Mouse (Mus musculus): ENCODE results near the gene Batf. TPM values are rescaled to one million over a fixed set of nuclear protein-coding genes. Genes with fewer than 3 reads are reported as not detected.

The Batf gene
- polyA plus RNA-seq, 1 experiment from 2014 or later = 0.68 TPM

GRCm38 (mm10) chr12:85705831-85706530 lies 19.5 kb downstream of the Batf start:
- ATAC-seq (ENCODE audit: low FRiP score, low TSS enrichment) (no peak), DNase-seq (peak; percentile 23)
- Histone ChIP-seq H3K9me3 (ENCODE audit: control insufficient read depth, low read length) (no peaks in the 10 kb centered on the region), H3K4me1 (ENCODE audit: control insufficient read depth, insufficient read depth, low read length) (peaks cover 10% of the 10 kb centered on the region; the same call in 1 of the 2 replicates), H3K27me3 (ENCODE audit: control insufficient read depth, insufficient read depth, low read length) (peaks cover 6% of the 10 kb centered on the region; the same call in 1 of the 2 replicates), H3K9ac (replicated peaks; ENCODE audit: low read length) (peak overlapping the region; percentile 23; the same call in 1 of the 2 replicates), H3K27ac (replicated peaks; ENCODE audit: low read depth, low read length) (no peak overlapping the region), H3K4me2 (ENCODE audit: low read length) (peak overlapping the region; percentile 50), H3K36me3 (ENCODE audit: control insufficient read depth, insufficient read depth, low read length) (no peaks in the 10 kb centered on the region), H3K4me3 (replicated peaks; ENCODE audit: low read depth, low read length) (peak overlapping the region; percentile 22; the same call in 1 of the 2 replicates)
- WGBS = 24% methylated on average over 17 of the region's 17 CpGs

- no peak overlapping the region for H3K4me2 ChIP-seq (ENCODE audit: low read length)
- ATAC-seq (ENCODE audit: low FRiP score, low TSS enrichment) (no peak), DNase-seq (no peak)
- H3K9ac ChIP-seq (replicated peaks; ENCODE audit: low read length) = no peak overlapping the region
- 92% methylated on average over 4 of the region's 4 CpGs for WGBS
- H3K27me3 ChIP-seq (ENCODE audit: control insufficient read depth, insufficient read depth, low read length) = peaks cover 6% of the 10 kb centered on the region; the same call in 1 of the 2 replicates
- no peak overlapping the region for H3K27ac ChIP-seq (replicated peaks; ENCODE audit: low read depth, low read length)
- H3K4me3 ChIP-seq (replicated peaks; ENCODE audit: low read depth, low read length) = no peak overlapping the region
- no peaks in the 10 kb centered on the region for H3K36me3 ChIP-seq (ENCODE audit: control insufficient read depth, insufficient read depth, low read length)
- H3K4me1 ChIP-seq (ENCODE audit: control insufficient read depth, insufficient read depth, low read length) = peaks cover 10% of the 10 kb centered on the region; the same call in 1 of the 2 replicates
- H3K9me3 ChIP-seq (ENCODE audit: control insufficient read depth, low read length) = no peaks in the 10 kb centered on the region
Measured at GRCm38 (mm10) chr12:85706906-85707305, 20.4 kb downstream of the Batf start.

GRCm38 (mm10) chr12:85707391-85707790 lies 20.9 kb downstream of the Batf start:
- Histone ChIP-seq H3K4me1 (ENCODE audit: control insufficient read depth, insufficient read depth, low read length) (peaks cover 10% of the 10 kb centered on the region; the same call in 1 of the 2 replicates), H3K4me3 (replicated peaks; ENCODE audit: low read depth, low read length) (no peak overlapping the region), H3K27ac (replicated peaks; ENCODE audit: low read depth, low read length) (no peak overlapping the region), H3K36me3 (ENCODE audit: control insufficient read depth, insufficient read depth, low read length) (no peaks in the 10 kb centered on the region), H3K9me3 (ENCODE audit: control insufficient read depth, low read length) (no peaks in the 10 kb centered on the region), H3K9ac (replicated peaks; ENCODE audit: low read length) (no peak overlapping the region), H3K27me3 (ENCODE audit: control insufficient read depth, insufficient read depth, low read length) (peaks cover 6% of the 10 kb centered on the region; the same call in 1 of the 2 replicates), H3K4me2 (ENCODE audit: low read length) (no peak overlapping the region)
- DNase-seq (no peak), ATAC-seq (ENCODE audit: low FRiP score, low TSS enrichment) (no peak)
- 95% methylated on average over 11 of the region's 11 CpGs for WGBS

- no peaks in the 10 kb centered on the region for H3K9me3 ChIP-seq (ENCODE audit: control insufficient read depth, low read length)
- no peak overlapping the region for H3K4me3 ChIP-seq (replicated peaks; ENCODE audit: low read depth, low read length)
- H3K4me1 ChIP-seq (ENCODE audit: control insufficient read depth, insufficient read depth, low read length) = peaks cover 10% of the 10 kb centered on the region; the same call in 1 of the 2 replicates
- ATAC-seq (ENCODE audit: low FRiP score, low TSS enrichment) = no peak
- no peak overlapping the region for H3K27ac ChIP-seq (replicated peaks; ENCODE audit: low read depth, low read length)
- H3K36me3 ChIP-seq (ENCODE audit: control insufficient read depth, insufficient read depth, low read length) = no peaks in the 10 kb centered on the region
- H3K9ac ChIP-seq (replicated peaks; ENCODE audit: low read length) = no peak overlapping the region
- H3K27me3 ChIP-seq (ENCODE audit: control insufficient read depth, insufficient read depth, low read length) = peaks cover 6% of the 10 kb centered on the region; the same call in 1 of the 2 replicates
- H3K4me2 ChIP-seq (ENCODE audit: low read length) = no peak overlapping the region
- WGBS = 88% methylated on average over 12 of the region's 12 CpGs
- DNase-seq = no peak
Measured at GRCm38 (mm10) chr12:85708556-85708955, 22.1 kb downstream of the Batf start.

GRCm38 (mm10) chr12:85710695-85711094 lies 24.2 kb downstream of the Batf start:
- ATAC-seq (ENCODE audit: low FRiP score, low TSS enrichment) (no peak), DNase-seq (no peak)
- Histone ChIP-seq H3K27ac (replicated peaks; ENCODE audit: low read depth, low read length) (no peak overlapping the region), H3K9me3 (ENCODE audit: control insufficient read depth, low read length) (no peaks in the 10 kb centered on the region), H3K27me3 (ENCODE audit: control insufficient read depth, insufficient read depth, low read length) (peaks cover 5% of the 10 kb centered on the region; the same call in 1 of the 2 replicates), H3K9ac (replicated peaks; ENCODE audit: low read length) (no peak overlapping the region), H3K4me1 (ENCODE audit: control insufficient read depth, insufficient read depth, low read length) (peaks cover 3% of the 10 kb centered on the region; the same call in 1 of the 2 replicates), H3K36me3 (ENCODE audit: control insufficient read depth, insufficient read depth, low read length) (no peaks in the 10 kb centered on the region), H3K4me3 (replicated peaks; ENCODE audit: low read depth, low read length) (no peak overlapping the region), H3K4me2 (ENCODE audit: low read length) (no peak overlapping the region)
- 89% methylated on average over 7 of the region's 7 CpGs for WGBS

- H3K9ac ChIP-seq (replicated peaks; ENCODE audit: low read length) = no peak overlapping the region
- 85% methylated on average over 2 of the region's 2 CpGs for WGBS
Measured at GRCm38 (mm10) chr12:85712587-85712986, 26.1 kb downstream of the Batf start.

GRCm38 (mm10) chr12:85714126-85714525 lies 27.7 kb downstream of the Batf start:
- 95% methylated on average over 5 of the region's 5 CpGs for WGBS

More at GRCm38 (mm10) chr12:85712587-85712986, 26.1 kb downstream of the Batf start:
- DNase-seq (no peak), ATAC-seq (ENCODE audit: low FRiP score, low TSS enrichment) (no peak)
- no peaks in the 10 kb centered on the region for H3K27me3 ChIP-seq (ENCODE audit: control insufficient read depth, insufficient read depth, low read length)
- no peak overlapping the region for H3K4me2 ChIP-seq (ENCODE audit: low read length)
- H3K27ac ChIP-seq (replicated peaks; ENCODE audit: low read depth, low read length) = no peak overlapping the region
- H3K36me3 ChIP-seq (ENCODE audit: control insufficient read depth, insufficient read depth, low read length) = no peaks in the 10 kb centered on the region
- H3K9me3 ChIP-seq (ENCODE audit: control insufficient read depth, low read length) = 0 out of 2 replicates have a peak, but pooled peaks cover 1% of the 10 kb centered on the region
- no peaks in the 10 kb centered on the region for H3K4me1 ChIP-seq (ENCODE audit: control insufficient read depth, insufficient read depth, low read length)
- H3K4me3 ChIP-seq (replicated peaks; ENCODE audit: low read depth, low read length) = no peak overlapping the region

GRCm38 (mm10) chr12:85725306-85725705 lies 38.8 kb downstream of the Batf start:
- no peaks in the 10 kb centered on the region for H3K36me3 ChIP-seq (ENCODE audit: control insufficient read depth, insufficient read depth, low read length)
- H3K27ac ChIP-seq (replicated peaks; ENCODE audit: low read depth, low read length) = no peak overlapping the region
- DNase-seq (no peak), ATAC-seq (ENCODE audit: low FRiP score, low TSS enrichment) (no peak)
- H3K27me3 ChIP-seq (ENCODE audit: control insufficient read depth, insufficient read depth, low read length) = no peaks in the 10 kb centered on the region
- 0 out of 2 replicates have a peak, but pooled peaks cover 4% of the 10 kb centered on the region for H3K9me3 ChIP-seq (ENCODE audit: control insufficient read depth, low read length)
- H3K4me3 ChIP-seq (replicated peaks; ENCODE audit: low read depth, low read length) = no peak overlapping the region
- H3K4me1 ChIP-seq (ENCODE audit: control insufficient read depth, insufficient read depth, low read length) = no peaks in the 10 kb centered on the region
- no peak overlapping the region for H3K4me2 ChIP-seq (ENCODE audit: low read length)
- 86% methylated on average over 4 of the region's 4 CpGs for WGBS
- H3K9ac ChIP-seq (replicated peaks; ENCODE audit: low read length) = no peak overlapping the region

More at GRCm38 (mm10) chr12:85714126-85714525, 27.7 kb downstream of the Batf start:
- no peaks in the 10 kb centered on the region for H3K4me1 ChIP-seq (ENCODE audit: control insufficient read depth, insufficient read depth, low read length)
- no peak overlapping the region for H3K27ac ChIP-seq (replicated peaks; ENCODE audit: low read depth, low read length)
- H3K9ac ChIP-seq (replicated peaks; ENCODE audit: low read length) = no peak overlapping the region
- 0 out of 2 replicates have a peak, but pooled peaks cover 5% of the 10 kb centered on the region for H3K9me3 ChIP-seq (ENCODE audit: control insufficient read depth, low read length)
- ATAC-seq (ENCODE audit: low FRiP score, low TSS enrichment) (no peak), DNase-seq (no peak)
- no peak overlapping the region for H3K4me3 ChIP-seq (replicated peaks; ENCODE audit: low read depth, low read length)
- no peaks in the 10 kb centered on the region for H3K27me3 ChIP-seq (ENCODE audit: control insufficient read depth, insufficient read depth, low read length)
- H3K4me2 ChIP-seq (ENCODE audit: low read length) = no peak overlapping the region
- H3K36me3 ChIP-seq (ENCODE audit: control insufficient read depth, insufficient read depth, low read length) = no peaks in the 10 kb centered on the region

Measured in midbrain, embryonic 14.5 days (tissue).